Mouse (Mus musculus) bone marrow macrophage, adult 2 months (primary cell): ENCODE data around the gene Gm6268.

Source experiments
- CTCF ChIP-seq: IDR thresholded peaks from 2 replicates; pipeline ENCODE4 v1.5.1; 2012; ENCODE audit warnings: low read depth, mild to moderate bottlenecking, low read length, moderate library complexity
- POLR2A ChIP-seq: IDR thresholded peaks from 2 replicates; pipeline ENCODE4 v1.6.1; 2012; ENCODE audit warnings: mild to moderate bottlenecking, low read depth, low read length, borderline replicate concordance

- TF ChIP-seq POLR2A (no peak), CTCF (no peak)
Observed at GRCm38 (mm10) chrX:36352446-36352845, 48.6 kb upstream of the Gm6268 start.
